Mouse (Mus musculus): ENCODE data around the gene Tram2.

The Tram2 gene

GRCm38 (mm10) chr1:21010282-21010800 lies 68.7 kb downstream of the Tram2 start:
- peak; percentile 29 for DNase-seq (ENCODE audit: low spot score)

GRCm38 (mm10) chr1:21008891-21009290 lies 70.1 kb downstream of the Tram2 start:
- DNase-seq (ENCODE audit: low spot score), result peak; percentile 34

- DNase-seq (ENCODE audit: low spot score), result no peak
Observed at GRCm38 (mm10) chr1:21007941-21008701, 70.9 kb downstream of the Tram2 start.

GRCm38 (mm10) chr1:21006775-21007174 lies 72.3 kb downstream of the Tram2 start:
- DNase-seq (ENCODE audit: low spot score), result no peak

GRCm38 (mm10) chr1:21004596-21004995 lies 74.4 kb downstream of the Tram2 start:
- no peak for DNase-seq (ENCODE audit: low spot score)

GRCm38 (mm10) chr1:21002246-21003142 lies 76.5 kb downstream of the Tram2 start:
- peak; percentile 51 for DNase-seq (ENCODE audit: low spot score)

- DNase-seq (ENCODE audit: low spot score), result peak; percentile 39
Observed at GRCm38 (mm10) chr1:20997881-20998389, 81.1 kb downstream of the Tram2 start.

GRCm38 (mm10) chr1:20997328-20997689 lies 81.7 kb downstream of the Tram2 start:
- peak; percentile 9 for DNase-seq (ENCODE audit: low spot score)

- DNase-seq (ENCODE audit: low spot score), result peak; percentile 21
Observed at GRCm38 (mm10) chr1:20996603-20997327, 82.3 kb downstream of the Tram2 start.

GRCm38 (mm10) chr1:20995331-20995986 lies 83.6 kb downstream of the Tram2 start:
- DNase-seq (ENCODE audit: low spot score), result peak; percentile 51

GRCm38 (mm10) chr1:20994338-20994737 lies 84.7 kb downstream of the Tram2 start:
- DNase-seq (ENCODE audit: low spot score), result no peak

- no peak for DNase-seq (ENCODE audit: low spot score)
Observed at GRCm38 (mm10) chr1:20993690-20994089, 85.3 kb downstream of the Tram2 start.

GRCm38 (mm10) chr1:20989461-20990083 lies 89.5 kb downstream of the Tram2 start:
- DNase-seq (ENCODE audit: low spot score), result no peak

- no peak for DNase-seq (ENCODE audit: low spot score)
Observed at GRCm38 (mm10) chr1:20986378-20987056, 92.5 kb downstream of the Tram2 start.

- DNase-seq (ENCODE audit: low spot score), result no peak
Observed at GRCm38 (mm10) chr1:20984582-20984981, 94.4 kb downstream of the Tram2 start.

- no peak for DNase-seq (ENCODE audit: low spot score)
Observed at GRCm38 (mm10) chr1:20984103-20984502, 94.9 kb downstream of the Tram2 start.

GRCm38 (mm10) chr1:20981764-20982163 lies 97.3 kb downstream of the Tram2 start:
- DNase-seq (ENCODE audit: low spot score), result no peak

- no peak for DNase-seq (ENCODE audit: low spot score)
Observed at GRCm38 (mm10) chr1:20980553-20980952, 98.5 kb downstream of the Tram2 start.

GRCm38 (mm10) chr1:20974341-20975135 lies 104.5 kb downstream of the Tram2 start:
- DNase-seq (ENCODE audit: low spot score), result no peak

GRCm38 (mm10) chr1:20973389-20973788 lies 105.6 kb downstream of the Tram2 start:
- no peak for DNase-seq (ENCODE audit: low spot score)

Measured in lung, postnatal 25 days (tissue).